Mouse (Mus musculus): ENCODE results near the gene Itfg2.

DNA sequence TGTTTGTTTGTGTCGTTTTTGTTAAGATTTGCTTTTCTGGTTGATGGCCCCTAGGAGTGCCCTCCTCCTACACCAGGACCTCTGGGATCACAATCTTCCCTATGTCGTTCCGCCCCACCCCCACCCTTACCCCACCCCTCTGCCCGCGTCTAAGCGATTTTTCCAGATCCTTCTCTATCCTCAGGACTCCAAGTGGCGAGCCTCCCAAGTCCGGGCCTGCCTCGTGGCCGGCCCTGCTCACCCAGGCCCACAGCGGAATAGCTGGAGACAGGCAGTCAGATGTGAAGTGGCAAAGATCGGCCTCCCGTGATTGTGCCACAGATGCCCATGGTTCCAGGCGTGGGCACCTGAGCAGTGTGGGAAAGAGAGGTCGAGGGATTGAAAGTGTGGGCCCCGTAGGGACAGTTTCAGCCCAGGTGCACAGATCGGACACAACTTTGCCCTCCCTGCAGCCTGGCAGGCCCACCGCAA is 14.2 kb upstream of the Itfg2 start:
- TF ChIP-seq CTCF (IDR thresholded peaks at IDR 0.05; ENCODE audit: control insufficient read depth, insufficient read depth, low read length) (no peak), POLR2A (IDR thresholded peaks at IDR 0.05; ENCODE audit: borderline replicate concordance, control insufficient read depth, low read depth, low read length) (no peak)
